Mouse (Mus musculus) liver, embryonic 12.5 days (tissue): Measurements from ENCODE around the gene Tmem39b. TPM values are rescaled to one million over a fixed set of nuclear protein-coding genes. Genes with fewer than 3 reads are reported as not detected.
"Not testable (repeated sequence)": the region's sequence is repeated elsewhere in the genome, so short reads cannot be mapped to it uniquely, and the experiment has no call there.

ENCODE experiments used
- ATAC-seq: fragments of 200-750 bp; cut with Nextera tagmentation; 2 replicates; pipeline ENCODE4 v1.8.0; 2017; ENCODE audit warnings: moderate number of reproducible peaks, mild to moderate bottlenecking, moderate library complexity
- H3K27ac ChIP-seq: fragments of 300-500 bp; sonication (generic); 2 replicates; pipeline ENCODE4 v1.5.1; 2016; ENCODE audit warnings: mild to moderate bottlenecking
- H3K27me3 ChIP-seq: fragments of 300-500 bp; sonication (generic); replicated peaks from 2 replicates; pipeline ENCODE4 v1.6.1; 2016; ENCODE audit warnings: mild to moderate bottlenecking, moderate library complexity
- H3K36me3 ChIP-seq: fragments of 300-500 bp; sonication (generic); 2 replicates; pipeline ENCODE4 v1.6.1; 2016; ENCODE audit warnings: mild to moderate bottlenecking, moderate library complexity
- H3K4me1 ChIP-seq: fragments of 300-500 bp; sonication (generic); 2 replicates; pipeline ENCODE4 v1.6.1; 2016
- H3K4me2 ChIP-seq: fragments of 300-500 bp; sonication (generic); 2 replicates; pipeline ENCODE4 v1.6.1; 2016; ENCODE audit warnings: mild to moderate bottlenecking, moderate library complexity
- H3K4me3 ChIP-seq: fragments of 300-500 bp; sonication (generic); 2 replicates; pipeline ENCODE4 v1.5.1; 2016; ENCODE audit warnings: mild to moderate bottlenecking, moderate library complexity
- H3K9ac ChIP-seq: fragments of 300-500 bp; sonication (generic); 2 replicates; pipeline ENCODE4 v1.6.1; 2016; ENCODE audit warnings: mild to moderate bottlenecking, moderate library complexity
- H3K9me3 ChIP-seq: fragments of 300-500 bp; sonication (generic); replicated peaks from 2 replicates; pipeline ENCODE4 v1.6.1; 2016; ENCODE audit warnings: mild to moderate bottlenecking, moderate library complexity
- WGBS: fragments of 180-500 bp; shearing (Covaris S2); methylation state at CpG from one replicate; pipeline ENCODE4 v1.1.7; 2016; ENCODE audit not compliant: insufficient replicate concordance; 5-methylcytosine and 5-hydroxymethylcytosine counted together
- polyA plus RNA-seq: library from polyadenylated mRNA; unstranded; fragments of >200 nt; fragmentation: Nextera tagmentation; extraction: Ambion mirVana; gene quantifications from 2 replicates; pipeline ENCODE4 v1.2.1, GENCODE M21; 2016

Gene Tmem39b
- 4.9 and 6.0 TPM in 2 replicates for polyA plus RNA-seq

GRCm38 (mm10) chr4:129696158-129696985 lies at the start of gene Tmem39b:
TSS of gene Tmem39b (minus strand) at chr4:129696838.
- H3K9ac ChIP-seq, result peak within 1 kb of the TSS; percentile 80
- under 1% methylated on average over 54 of the region's 57 CpGs for WGBS
- peaks cover 29% of the 10 kb centered on the region for H3K36me3 ChIP-seq
- H3K27me3 ChIP-seq, result no peaks in the 10 kb centered on the region
- no peaks in the 10 kb centered on the region for H3K9me3 ChIP-seq
- peak within 1 kb of the TSS; percentile 87 for H3K4me3 ChIP-seq
- H3K4me2 ChIP-seq, result peak within 1 kb of the TSS; percentile 93
- H3K27ac ChIP-seq, result peak within 1 kb of the TSS; percentile 80
- peak; percentile 89 for ATAC-seq
- H3K4me1 ChIP-seq, result peaks cover 28% of the 10 kb centered on the region

DNA sequence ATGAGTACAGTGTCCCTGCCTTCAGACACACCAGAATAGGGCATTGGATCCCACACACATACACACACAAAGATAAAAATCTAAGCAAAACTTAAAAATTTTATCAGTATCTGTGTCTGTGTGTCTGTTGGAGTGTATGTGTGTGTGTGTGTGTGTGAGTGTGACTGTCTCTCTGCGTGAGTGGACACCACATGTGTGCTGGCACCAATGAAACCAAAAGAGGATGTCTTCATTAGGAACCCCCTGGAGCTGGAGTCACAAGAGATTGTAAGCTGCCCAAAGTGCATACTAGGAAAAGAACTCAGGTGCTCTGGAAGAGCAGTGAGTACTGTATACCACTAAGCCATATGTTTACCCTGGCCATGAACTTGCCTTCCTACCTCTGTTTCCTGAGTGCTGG lies 49.5 kb upstream of the Tmem39b start:
- no peak overlapping the region for H3K4me2 ChIP-seq
- H3K9me3 ChIP-seq, result no peaks in the 10 kb centered on the region
- H3K9ac ChIP-seq, result no peak overlapping the region
- ATAC-seq, result no peak
- H3K4me3 ChIP-seq, result no peak overlapping the region
- H3K4me1 ChIP-seq, result peaks cover 20% of the 10 kb centered on the region
- no peaks in the 10 kb centered on the region for H3K36me3 ChIP-seq
- WGBS, result 62% methylated on average over 1 of the region's 1 CpGs
- H3K27me3 ChIP-seq, result no peaks in the 10 kb centered on the region; the same call in 1 of the 2 replicates
- H3K27ac ChIP-seq, result no peak overlapping the region

GRCm38 (mm10) chr4:129743494-129743893 lies 46.9 kb upstream of the Tmem39b start:
- 57% methylated on average over 2 of the region's 2 CpGs for WGBS
- peaks cover 41% of the 10 kb centered on the region for H3K4me1 ChIP-seq
- no peaks in the 10 kb centered on the region for H3K27me3 ChIP-seq
- no peaks in the 10 kb centered on the region for H3K9me3 ChIP-seq
- peak overlapping the region; percentile 100; the same call in 1 of the 2 replicates for H3K4me3 ChIP-seq
- no peak for ATAC-seq
- H3K36me3 ChIP-seq, result peaks cover 11% of the 10 kb centered on the region; the same call in 1 of the 2 replicates
- peak overlapping the region; percentile 82 for H3K4me2 ChIP-seq
- peak overlapping the region; percentile 92 for H3K27ac ChIP-seq
- H3K9ac ChIP-seq, result peak overlapping the region; percentile 99

DNA sequence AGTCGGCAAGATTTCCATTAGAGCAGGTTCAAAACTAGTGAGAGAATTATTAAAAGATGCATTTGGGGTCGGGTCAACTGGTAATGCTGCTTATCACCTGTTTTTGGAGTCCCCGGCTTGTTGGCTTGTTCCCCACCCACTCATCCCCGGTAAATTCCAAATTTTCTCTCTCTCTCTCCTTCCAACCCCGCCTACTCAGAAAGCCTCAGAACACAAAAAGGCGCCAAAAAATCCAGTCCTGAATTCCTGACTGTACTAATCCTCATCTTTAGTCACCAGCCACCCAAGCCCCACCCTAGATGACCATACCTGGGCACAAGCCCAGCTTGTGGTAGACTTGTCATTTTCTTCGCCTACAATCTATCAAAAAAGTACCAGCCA lies 46.4 kb upstream of the Tmem39b start:
- Histone ChIP-seq H3K36me3 (peaks cover 14% of the 10 kb centered on the region), H3K27me3 (no peaks in the 10 kb centered on the region), H3K27ac (peak overlapping the region; percentile 92), H3K4me2 (peak overlapping the region; percentile 82), H3K4me1 (peaks cover 44% of the 10 kb centered on the region), H3K9ac (peak overlapping the region; percentile 99), H3K9me3 (no peaks in the 10 kb centered on the region), H3K4me3 (peak overlapping the region; percentile 100)
- no peak for ATAC-seq
- WGBS, result 9% methylated on average over 7 of the region's 7 CpGs

DNA sequence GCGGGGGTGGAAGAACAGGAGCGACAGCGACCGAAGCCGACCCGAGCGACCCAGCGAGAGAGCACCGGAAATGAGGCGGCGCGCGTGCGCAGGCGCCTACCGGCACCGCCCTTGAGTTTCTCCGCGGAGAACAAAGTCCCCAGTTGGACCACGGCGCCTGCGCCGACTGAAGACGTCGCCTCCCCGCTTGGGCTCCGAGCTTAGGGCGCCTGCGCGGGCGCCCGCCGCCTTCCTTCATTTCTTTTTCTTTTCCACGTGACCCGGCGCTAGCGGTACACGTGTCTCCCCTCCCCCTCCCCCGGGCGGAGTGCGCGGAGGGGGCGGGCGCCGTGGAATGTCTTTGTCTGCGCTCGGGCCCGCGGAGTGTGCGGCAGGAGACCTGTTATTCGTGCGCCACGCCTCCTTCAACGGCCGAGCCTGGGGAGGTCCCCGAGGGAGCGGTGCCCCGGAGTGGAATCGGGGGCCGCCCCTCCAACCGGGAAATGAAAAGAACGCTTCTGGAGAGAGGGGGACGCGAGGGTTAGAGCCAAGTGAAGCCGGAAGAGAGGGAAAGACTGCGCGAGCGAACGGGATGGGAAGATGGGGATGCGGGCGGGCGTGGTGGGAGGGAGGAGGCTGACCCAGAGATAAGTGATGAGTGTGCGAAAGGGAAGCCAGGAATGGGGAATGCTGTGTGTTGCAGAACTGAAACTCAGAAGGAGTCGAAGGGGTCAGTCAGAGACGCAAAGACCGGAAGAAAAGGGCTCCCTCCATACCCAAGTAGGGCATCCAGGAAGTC lies 45.8 kb upstream of the Tmem39b start, which contains the start of gene Khdrbs1:
Gene Khdrbs1, minus strand, starts transcription at position 72 of the 778 bp plus-strand sequence.
- peak; percentile 92 for ATAC-seq
- Histone ChIP-seq H3K9me3 (no peaks in the 10 kb centered on the region), H3K36me3 (peaks cover 16% of the 10 kb centered on the region), H3K9ac (peak within 1 kb of the TSS; percentile 99), H3K4me1 (peaks cover 48% of the 10 kb centered on the region), H3K27me3 (no peaks in the 10 kb centered on the region), H3K27ac (peak within 1 kb of the TSS; percentile 92), H3K4me3 (peak within 1 kb of the TSS; percentile 100), H3K4me2 (peak within 1 kb of the TSS; percentile 82)
- under 1% methylated on average over 69 of the region's 76 CpGs for WGBS

DNA sequence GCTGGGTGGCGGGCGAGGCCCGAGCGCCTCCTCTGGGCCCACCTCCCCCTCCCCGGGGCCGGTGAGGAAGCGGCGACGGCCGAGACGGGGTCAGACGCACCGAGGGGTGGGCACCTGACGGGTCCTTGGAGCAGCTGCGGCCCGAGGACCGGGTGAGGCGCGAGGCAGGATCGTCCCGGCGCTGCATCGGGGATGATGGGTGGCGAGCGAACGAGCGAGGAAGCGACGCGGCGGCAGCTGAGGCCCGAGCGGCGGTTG lies 45.3 kb upstream of the Tmem39b start:
- Histone ChIP-seq H3K27ac (peak overlapping the region; percentile 92), H3K4me2 (peak overlapping the region; percentile 82), H3K36me3 (peaks cover 19% of the 10 kb centered on the region), H3K4me1 (peaks cover 53% of the 10 kb centered on the region), H3K4me3 (peak overlapping the region; percentile 100), H3K9me3 (no peaks in the 10 kb centered on the region), H3K27me3 (no peaks in the 10 kb centered on the region), H3K9ac (peak overlapping the region; percentile 99)
- WGBS, result under 1% methylated on average over 34 of the region's 34 CpGs
- peak; percentile 48 for ATAC-seq

DNA sequence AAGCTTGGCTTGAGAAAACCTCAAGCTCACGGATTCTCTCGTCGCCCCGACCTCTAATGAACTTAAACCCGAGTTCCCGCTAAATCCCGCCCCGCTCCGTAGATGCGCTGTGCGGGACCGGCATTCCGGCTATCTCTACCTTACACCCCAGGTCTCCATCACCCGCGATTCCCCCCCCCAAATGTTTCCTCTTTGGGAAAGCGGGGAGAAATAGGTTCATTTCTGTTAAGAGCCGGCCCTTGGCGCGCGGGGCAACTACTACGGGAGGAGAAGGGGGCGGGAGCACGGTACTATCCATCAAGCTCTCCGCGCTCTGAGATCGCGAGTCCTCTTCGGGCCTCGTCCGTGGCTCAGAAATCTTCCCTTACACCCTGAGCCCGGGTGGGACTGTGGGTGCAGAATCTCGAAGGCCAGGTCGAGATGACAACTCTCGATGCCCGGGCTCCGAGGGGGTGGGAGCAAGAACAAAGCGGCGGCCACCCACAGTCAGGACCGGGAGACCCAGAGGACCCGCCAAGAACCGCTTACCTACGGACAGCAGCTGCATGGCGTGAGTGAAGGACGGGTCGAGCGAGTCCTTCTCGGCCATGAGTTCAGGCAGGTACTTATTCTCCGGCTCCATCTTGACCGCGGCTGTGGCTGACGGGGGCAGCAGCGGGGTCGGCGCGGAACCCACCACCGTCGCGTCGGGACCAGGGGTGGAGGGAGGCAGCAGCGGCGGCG lies 44.8 kb upstream of the Tmem39b start:
- under 1% methylated on average over 62 of the region's 62 CpGs for WGBS
- Histone ChIP-seq H3K9ac (peak overlapping the region; percentile 99), H3K4me1 (peaks cover 54% of the 10 kb centered on the region), H3K36me3 (peaks cover 19% of the 10 kb centered on the region), H3K4me2 (peak overlapping the region; percentile 82), H3K27ac (peak overlapping the region; percentile 92), H3K27me3 (no peaks in the 10 kb centered on the region), H3K9me3 (no peaks in the 10 kb centered on the region), H3K4me3 (peak overlapping the region; percentile 100)
- ATAC-seq, result peak; percentile 24; the same call in 1 of the 2 replicates

DNA sequence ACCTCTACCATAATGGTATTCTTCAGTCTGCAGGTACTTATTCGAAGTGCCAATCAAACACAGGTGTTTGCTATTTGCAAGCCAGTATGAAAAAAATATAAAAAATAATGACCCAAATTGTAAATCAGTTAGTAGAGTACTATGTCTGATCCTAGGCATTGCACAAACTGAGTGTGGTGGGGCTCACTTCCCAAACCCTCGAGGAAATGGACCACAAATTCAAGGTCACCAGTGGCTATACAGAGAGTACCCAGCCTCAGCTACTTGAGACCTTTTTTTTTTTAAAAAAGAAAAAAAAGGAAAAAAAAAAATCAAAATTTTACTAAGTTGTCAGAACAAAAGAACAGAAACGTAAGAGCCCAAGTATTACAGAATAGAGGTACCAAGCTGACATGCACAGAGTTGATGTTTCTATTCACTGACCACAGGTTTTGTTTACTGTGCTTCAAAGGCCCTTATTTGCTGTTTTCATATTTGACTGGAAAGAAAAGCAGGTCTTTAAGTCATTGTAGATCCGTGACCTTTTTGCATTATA lies 42.5 kb upstream of the Tmem39b start:
- Histone ChIP-seq H3K4me2 (no peak overlapping the region), H3K36me3 (peaks cover 23% of the 10 kb centered on the region), H3K9me3 (no peaks in the 10 kb centered on the region), H3K27ac (no peak overlapping the region), H3K9ac (no peak overlapping the region), H3K4me3 (no peak overlapping the region), H3K4me1 (peaks cover 66% of the 10 kb centered on the region), H3K27me3 (no peaks in the 10 kb centered on the region)
- no peak for ATAC-seq
- 70% methylated on average over 4 of the region's 4 CpGs for WGBS

GRCm38 (mm10) chr4:129736173-129736572 lies 39.5 kb upstream of the Tmem39b start:
- Histone ChIP-seq H3K36me3 (peaks cover 23% of the 10 kb centered on the region), H3K4me1 (peaks cover 72% of the 10 kb centered on the region), H3K27me3 (no peaks in the 10 kb centered on the region), H3K9ac (no peak overlapping the region), H3K4me2 (no peak overlapping the region), H3K4me3 (no peak overlapping the region), H3K9me3 (no peaks in the 10 kb centered on the region), H3K27ac (no peak overlapping the region)
- WGBS, result 83% methylated on average over 1 of the region's 1 CpGs
- ATAC-seq, result no peak

DNA sequence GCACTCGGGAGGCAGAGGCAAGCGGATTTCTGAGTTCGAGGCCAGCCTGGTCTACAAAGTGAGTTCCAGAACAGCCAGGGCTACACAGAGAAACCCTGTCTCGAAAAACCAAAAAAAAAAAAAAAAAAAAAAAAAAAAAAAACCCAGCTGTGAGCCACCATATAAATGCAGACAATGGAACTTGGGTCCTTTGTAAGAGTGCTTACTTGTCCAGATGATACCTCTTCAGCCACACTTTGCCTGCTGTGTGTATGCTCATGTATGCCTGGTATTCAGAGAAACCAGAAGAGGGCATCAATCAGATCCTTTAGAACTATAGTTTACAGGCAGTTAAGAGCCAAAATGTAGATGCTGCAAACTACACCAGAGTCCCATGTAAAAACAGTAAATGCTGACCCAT lies 38.8 kb upstream of the Tmem39b start:
- H3K9me3 ChIP-seq, H3K27me3 ChIP-seq, H3K4me2 ChIP-seq, H3K9ac ChIP-seq, ATAC-seq, H3K27ac ChIP-seq, H3K4me3 ChIP-seq: not testable (repeated sequence)
- WGBS, result 90% methylated on average over 4 of the region's 4 CpGs
- peaks cover 23% of the 10 kb centered on the region for H3K36me3 ChIP-seq
- H3K4me1 ChIP-seq, result peaks cover 71% of the 10 kb centered on the region

- Histone ChIP-seq H3K4me1 (peaks cover 45% of the 10 kb centered on the region), H3K4me3 (no peak overlapping the region), H3K36me3 (peaks cover 43% of the 10 kb centered on the region), H3K9me3 (no peaks in the 10 kb centered on the region), H3K27me3 (no peaks in the 10 kb centered on the region), H3K4me2 (no peak overlapping the region), H3K27ac (no peak overlapping the region), H3K9ac (no peak overlapping the region)
- 45% methylated on average over 5 of the region's 5 CpGs for WGBS
- no peak for ATAC-seq
Observed at GRCm38 (mm10) chr4:129731423-129731822, 34.8 kb upstream of the Tmem39b start.
